Mouse (Mus musculus): ENCODE results near the gene Gm28051. TPM values are rescaled to one million over a fixed set of nuclear protein-coding genes. Genes with fewer than 3 reads are reported as not detected.

Gm28051 gene
- polyA plus RNA-seq (2015; fragmentation: Nextera tagmentation; extraction: Ambion mirVana): not detected in 2 replicates

DNA sequence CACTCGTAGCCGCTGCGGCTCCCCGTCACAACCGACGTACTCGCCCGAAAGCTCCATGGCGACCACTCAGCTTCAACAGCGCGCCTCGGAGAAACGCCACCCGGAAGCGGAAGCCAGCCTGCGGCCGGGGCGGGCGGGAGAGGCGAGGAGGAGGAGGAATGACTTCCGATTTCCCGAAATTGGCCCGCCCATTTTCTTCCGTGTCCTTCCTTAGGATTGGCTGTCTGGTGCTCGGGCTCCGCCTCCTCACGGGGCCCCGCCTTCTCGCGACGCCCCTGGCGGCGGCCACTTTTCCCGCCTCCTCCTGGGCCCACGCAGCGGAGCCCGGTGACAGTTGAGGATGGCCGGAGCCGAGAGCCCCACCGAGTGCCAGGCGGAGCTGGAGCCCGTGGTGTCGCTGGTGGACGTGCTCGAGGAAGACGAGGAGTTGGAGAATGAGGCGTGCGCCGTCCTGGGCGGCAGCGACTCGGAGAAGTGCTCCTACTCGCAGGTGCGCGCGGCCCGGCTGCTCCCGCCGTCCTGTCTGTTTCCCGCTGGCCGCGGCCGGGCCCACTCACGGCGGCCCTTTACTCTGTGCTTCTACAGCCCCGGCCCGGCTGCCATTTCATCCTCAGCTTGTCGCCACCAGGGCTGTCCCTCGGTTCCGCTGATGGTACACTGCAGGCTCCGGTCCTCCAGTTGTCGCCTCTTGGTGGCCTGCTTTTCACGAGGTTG lies at the start of gene Gm28051, which contains the start of the genes Gon7 and Ubr7:
Gm28051 (minus strand) TSS at position 77 of the 714 bp plus-strand sequence.
Gon7 (minus strand) TSS at position 115 of the 714 bp plus-strand sequence.
Ubr7 (plus strand) TSS at position 279 of the 714 bp plus-strand sequence.
- H3K9ac ChIP-seq (replicated peaks; ENCODE audit: low read length): peak within 1 kb of the TSS; percentile 79
- H3K4me2 ChIP-seq (replicated peaks; ENCODE audit: low read depth, low read length): peak within 1 kb of the TSS; percentile 79
- WGBS: under 1% methylated on average over 73 of the region's 73 CpGs
- H3K27ac ChIP-seq (ENCODE audit: low read length): peak within 1 kb of the TSS; percentile 82
- peaks cover 15% of the 10 kb centered on the region for H3K4me1 ChIP-seq (ENCODE audit: insufficient read depth, low read length)
- H3K27me3 ChIP-seq (ENCODE audit: insufficient read depth, low read length): no peaks in the 10 kb centered on the region
- no peaks in the 10 kb centered on the region for H3K9me3 ChIP-seq (ENCODE audit: low read length)
- ATAC-seq (ENCODE audit: low FRiP score, low TSS enrichment): peak; percentile 96
- peak within 1 kb of the TSS; percentile 79 for H3K4me3 ChIP-seq (ENCODE audit: low read length)
- peaks cover 4% of the 10 kb centered on the region; the same call in 1 of the 2 replicates for H3K36me3 ChIP-seq (ENCODE audit: insufficient read depth, low read length)

DNA sequence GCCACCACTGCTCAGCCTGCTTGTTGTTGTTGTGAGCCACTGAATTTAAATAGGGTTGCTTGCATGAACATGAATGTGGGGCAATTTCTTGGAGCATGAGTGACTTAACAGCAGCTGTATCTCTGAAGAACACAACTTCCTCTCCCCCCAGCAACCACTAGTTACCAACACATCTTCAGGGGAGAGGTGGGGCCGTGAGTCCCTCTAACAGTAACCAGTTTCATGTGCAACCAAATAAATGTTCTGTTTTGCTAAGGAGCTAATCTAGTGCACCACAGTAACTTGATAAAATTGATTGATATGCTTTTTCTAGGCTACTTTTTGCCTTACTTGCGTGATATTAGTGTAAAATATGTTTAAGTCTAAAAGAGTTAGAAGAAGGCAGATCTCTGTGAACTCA lies 42.0 kb upstream of the Gm28051 start:
- Histone ChIP-seq H3K9me3 (ENCODE audit: low read length) (no peaks in the 10 kb centered on the region), H3K27ac (ENCODE audit: low read length) (no peak overlapping the region), H3K27me3 (ENCODE audit: insufficient read depth, low read length) (no peaks in the 10 kb centered on the region), H3K36me3 (ENCODE audit: insufficient read depth, low read length) (peaks cover 8% of the 10 kb centered on the region; the same call in 1 of the 2 replicates), H3K4me1 (ENCODE audit: insufficient read depth, low read length) (no peaks in the 10 kb centered on the region), H3K4me2 (replicated peaks; ENCODE audit: low read depth, low read length) (no peak overlapping the region), H3K9ac (replicated peaks; ENCODE audit: low read length) (no peak overlapping the region), H3K4me3 (ENCODE audit: low read length) (no peak overlapping the region)
- 88% methylated on average over 2 of the region's 2 CpGs for WGBS
- no peak for ATAC-seq (ENCODE audit: low FRiP score, low TSS enrichment)

- Histone ChIP-seq H3K9ac (replicated peaks; ENCODE audit: low read length) (no peak overlapping the region), H3K27ac (ENCODE audit: low read length) (no peak overlapping the region), H3K4me2 (replicated peaks; ENCODE audit: low read depth, low read length) (no peak overlapping the region), H3K4me1 (ENCODE audit: insufficient read depth, low read length) (no peaks in the 10 kb centered on the region), H3K27me3 (ENCODE audit: insufficient read depth, low read length) (no peaks in the 10 kb centered on the region), H3K9me3 (ENCODE audit: low read length) (no peaks in the 10 kb centered on the region), H3K4me3 (ENCODE audit: low read length) (no peak overlapping the region), H3K36me3 (ENCODE audit: insufficient read depth, low read length) (peaks cover 53% of the 10 kb centered on the region)
- 79% methylated on average over 7 of the region's 7 CpGs for WGBS
- ATAC-seq (ENCODE audit: low FRiP score, low TSS enrichment): no peak
Observed at GRCm38 (mm10) chr12:102787927-102788326, 30.4 kb upstream of the Gm28051 start.

GRCm38 (mm10) chr12:102785593-102785985 lies 28.0 kb upstream of the Gm28051 start:
- no peaks in the 10 kb centered on the region for H3K4me1 ChIP-seq (ENCODE audit: insufficient read depth, low read length)
- H3K27me3 ChIP-seq (ENCODE audit: insufficient read depth, low read length): no peaks in the 10 kb centered on the region
- H3K27ac ChIP-seq (ENCODE audit: low read length): no peak overlapping the region
- no peak overlapping the region for H3K4me3 ChIP-seq (ENCODE audit: low read length)
- H3K9me3 ChIP-seq (ENCODE audit: low read length): no peaks in the 10 kb centered on the region
- H3K9ac ChIP-seq (replicated peaks; ENCODE audit: low read length): no peak overlapping the region
- no peak for ATAC-seq (ENCODE audit: low FRiP score, low TSS enrichment)
- H3K36me3 ChIP-seq (ENCODE audit: insufficient read depth, low read length): peaks cover 40% of the 10 kb centered on the region
- H3K4me2 ChIP-seq (replicated peaks; ENCODE audit: low read depth, low read length): no peak overlapping the region
- 90% methylated on average over 5 of the region's 5 CpGs for WGBS

GRCm38 (mm10) chr12:102784899-102785592 lies 27.5 kb upstream of the Gm28051 start:
- peaks cover 35% of the 10 kb centered on the region for H3K36me3 ChIP-seq (ENCODE audit: insufficient read depth, low read length)
- WGBS: 89% methylated on average over 19 of the region's 19 CpGs

DNA sequence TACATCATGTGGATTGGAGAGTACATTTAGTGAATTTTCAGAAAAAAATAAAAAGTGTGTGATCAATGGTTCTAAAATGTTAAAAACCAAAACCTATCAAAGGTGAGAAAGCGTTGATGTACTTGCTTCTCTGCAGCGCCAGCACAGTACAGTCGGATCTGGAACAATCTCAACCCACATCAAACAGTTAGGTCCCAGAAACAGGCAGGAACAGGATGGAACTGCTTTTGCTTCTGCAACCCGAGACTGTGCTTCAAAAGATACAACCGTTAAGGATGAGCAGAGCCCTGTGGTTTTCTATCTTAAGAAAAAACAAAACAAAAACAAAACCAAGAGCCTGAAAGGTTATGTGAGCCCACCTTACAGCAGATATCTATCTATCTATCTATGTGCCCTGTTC lies 25.3 kb upstream of the Gm28051 start:
- WGBS: 84% methylated on average over 5 of the region's 5 CpGs
- Histone ChIP-seq H3K9ac (replicated peaks; ENCODE audit: low read length) (no peak overlapping the region), H3K27me3 (ENCODE audit: insufficient read depth, low read length) (no peaks in the 10 kb centered on the region), H3K4me3 (ENCODE audit: low read length) (no peak overlapping the region), H3K4me2 (replicated peaks; ENCODE audit: low read depth, low read length) (no peak overlapping the region), H3K27ac (ENCODE audit: low read length) (no peak overlapping the region), H3K36me3 (ENCODE audit: insufficient read depth, low read length) (peaks cover 27% of the 10 kb centered on the region), H3K9me3 (ENCODE audit: low read length) (no peaks in the 10 kb centered on the region), H3K4me1 (ENCODE audit: insufficient read depth, low read length) (no peaks in the 10 kb centered on the region)
- no peak for ATAC-seq (ENCODE audit: low FRiP score, low TSS enrichment)

More at GRCm38 (mm10) chr12:102784899-102785592, 27.5 kb upstream of the Gm28051 start:
- Histone ChIP-seq H3K9ac (replicated peaks; ENCODE audit: low read length) (no peak overlapping the region), H3K27me3 (ENCODE audit: insufficient read depth, low read length) (no peaks in the 10 kb centered on the region), H3K4me2 (replicated peaks; ENCODE audit: low read depth, low read length) (no peak overlapping the region), H3K27ac (ENCODE audit: low read length) (no peak overlapping the region), H3K9me3 (ENCODE audit: low read length) (no peaks in the 10 kb centered on the region), H3K4me1 (ENCODE audit: insufficient read depth, low read length) (no peaks in the 10 kb centered on the region), H3K4me3 (ENCODE audit: low read length) (no peak overlapping the region)
- ATAC-seq (ENCODE audit: low FRiP score, low TSS enrichment): no peak

GRCm38 (mm10) chr12:102779452-102779851 lies 21.9 kb upstream of the Gm28051 start:
- Histone ChIP-seq H3K27ac (ENCODE audit: low read length) (no peak overlapping the region), H3K4me1 (ENCODE audit: insufficient read depth, low read length) (no peaks in the 10 kb centered on the region), H3K9me3 (ENCODE audit: low read length) (no peaks in the 10 kb centered on the region), H3K9ac (replicated peaks; ENCODE audit: low read length) (no peak overlapping the region), H3K36me3 (ENCODE audit: insufficient read depth, low read length) (peaks cover 28% of the 10 kb centered on the region; the same call in 1 of the 2 replicates), H3K4me3 (ENCODE audit: low read length) (no peak overlapping the region), H3K4me2 (replicated peaks; ENCODE audit: low read depth, low read length) (no peak overlapping the region), H3K27me3 (ENCODE audit: insufficient read depth, low read length) (no peaks in the 10 kb centered on the region)
- 50% methylated on average over 3 of the region's 3 CpGs for WGBS
- ATAC-seq (ENCODE audit: low FRiP score, low TSS enrichment): peak; percentile 61; the same call in 1 of the 2 replicates

DNA sequence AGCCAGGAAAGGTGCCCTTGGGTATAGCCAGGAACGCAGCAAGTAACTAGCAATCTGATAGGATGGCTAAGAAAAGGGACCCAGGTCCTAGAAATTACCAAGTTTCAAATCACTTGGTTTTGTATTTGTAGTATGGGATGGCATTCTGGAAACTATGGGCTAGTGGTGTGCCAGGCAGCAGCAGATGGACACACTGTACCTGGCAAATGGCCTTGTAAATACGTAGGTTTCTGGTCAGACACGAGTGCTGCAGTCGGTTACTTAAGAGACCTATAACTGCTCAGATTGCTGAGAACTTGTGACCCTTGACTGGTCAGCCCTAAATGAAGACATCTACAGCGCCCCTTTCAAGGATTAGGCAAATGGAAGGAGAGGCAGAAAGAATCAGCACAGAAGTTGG lies 20.6 kb upstream of the Gm28051 start:
- no peak overlapping the region for H3K9ac ChIP-seq (replicated peaks; ENCODE audit: low read length)
- no peak overlapping the region for H3K4me2 ChIP-seq (replicated peaks; ENCODE audit: low read depth, low read length)
- no peak overlapping the region for H3K4me3 ChIP-seq (ENCODE audit: low read length)
- H3K36me3 ChIP-seq (ENCODE audit: insufficient read depth, low read length): peaks cover 21% of the 10 kb centered on the region; the same call in 1 of the 2 replicates
- H3K9me3 ChIP-seq (ENCODE audit: low read length): no peaks in the 10 kb centered on the region
- ATAC-seq (ENCODE audit: low FRiP score, low TSS enrichment): no peak
- H3K4me1 ChIP-seq (ENCODE audit: insufficient read depth, low read length): no peaks in the 10 kb centered on the region
- H3K27me3 ChIP-seq (ENCODE audit: insufficient read depth, low read length): no peaks in the 10 kb centered on the region
- 82% methylated on average over 5 of the region's 5 CpGs for WGBS
- no peak overlapping the region for H3K27ac ChIP-seq (ENCODE audit: low read length)

DNA sequence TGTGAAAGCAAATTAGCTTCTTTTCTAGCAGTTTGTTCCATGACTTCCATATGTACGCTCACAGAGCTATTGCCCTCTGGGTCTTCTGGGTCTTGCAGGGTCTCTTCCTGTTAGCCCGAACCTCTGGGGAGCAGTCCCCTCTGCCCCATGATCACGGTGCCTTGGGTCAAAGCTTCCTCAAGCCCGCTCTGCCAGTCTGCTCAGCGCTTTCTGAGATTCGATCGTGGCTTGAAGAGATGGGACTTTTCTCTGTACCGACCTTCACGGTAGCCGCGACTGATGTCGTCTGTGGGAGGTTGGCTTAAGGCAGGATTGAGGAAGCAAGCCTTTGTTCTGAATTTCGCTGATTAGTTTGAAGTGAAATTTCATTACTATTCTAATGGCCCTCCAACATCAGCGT lies 18.5 kb upstream of the Gm28051 start:
- Histone ChIP-seq H3K4me1 (ENCODE audit: insufficient read depth, low read length) (no peaks in the 10 kb centered on the region), H3K9ac (replicated peaks; ENCODE audit: low read length) (no peak overlapping the region), H3K4me3 (ENCODE audit: low read length) (no peak overlapping the region), H3K27ac (ENCODE audit: low read length) (no peak overlapping the region), H3K36me3 (ENCODE audit: insufficient read depth, low read length) (peaks cover 39% of the 10 kb centered on the region), H3K4me2 (replicated peaks; ENCODE audit: low read depth, low read length) (no peak overlapping the region), H3K9me3 (ENCODE audit: low read length) (no peaks in the 10 kb centered on the region), H3K27me3 (ENCODE audit: insufficient read depth, low read length) (no peaks in the 10 kb centered on the region)
- no peak for ATAC-seq (ENCODE audit: low FRiP score, low TSS enrichment)
- 91% methylated on average over 14 of the region's 14 CpGs for WGBS

DNA sequence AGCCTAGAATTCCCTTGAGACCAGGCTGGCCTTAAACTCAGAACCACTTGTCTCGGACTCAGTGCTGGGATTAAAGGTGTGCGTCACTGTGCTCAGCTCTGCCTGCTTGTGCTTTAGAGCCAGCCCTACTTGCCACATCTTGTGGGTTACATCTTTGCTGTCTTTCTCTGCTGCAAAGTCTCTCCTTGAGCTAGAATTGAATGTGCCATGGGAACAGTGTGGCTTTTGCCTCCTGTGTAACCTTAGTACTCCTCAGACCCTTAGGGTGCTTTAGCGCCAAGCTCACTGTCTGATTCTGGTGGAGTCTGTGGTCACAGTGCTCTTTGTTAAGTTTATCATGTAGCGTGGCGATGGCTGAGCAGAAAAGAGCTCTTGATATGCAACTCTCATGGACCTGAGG lies 15.1 kb upstream of the Gm28051 start:
- no peak overlapping the region for H3K4me2 ChIP-seq (replicated peaks; ENCODE audit: low read depth, low read length)
- no peak overlapping the region for H3K9ac ChIP-seq (replicated peaks; ENCODE audit: low read length)
- 91% methylated on average over 5 of the region's 5 CpGs for WGBS
- H3K4me1 ChIP-seq (ENCODE audit: insufficient read depth, low read length): no peaks in the 10 kb centered on the region
- no peaks in the 10 kb centered on the region for H3K9me3 ChIP-seq (ENCODE audit: low read length)
- H3K4me3 ChIP-seq (ENCODE audit: low read length): no peak overlapping the region
- no peaks in the 10 kb centered on the region for H3K27me3 ChIP-seq (ENCODE audit: insufficient read depth, low read length)
- peaks cover 64% of the 10 kb centered on the region for H3K36me3 ChIP-seq (ENCODE audit: insufficient read depth, low read length)
- ATAC-seq (ENCODE audit: low FRiP score, low TSS enrichment): no peak
- no peak overlapping the region for H3K27ac ChIP-seq (ENCODE audit: low read length)
